Mouse (Mus musculus): ENCODE data around the gene Vsx2.

- no peak for TF ChIP-seq POLR2A (IDR thresholded peaks at IDR 0.05; ENCODE audit: borderline replicate concordance, extremely low read depth, insufficient read depth, insufficient read length, poor library complexity, severe bottlenecking)
- no peak for TF ChIP-seq CTCF (IDR thresholded peaks at IDR 0.05; ENCODE audit: borderline replicate concordance, extremely low read depth, insufficient read depth, insufficient read length)
Measured at GRCm38 (mm10) chr12:84524147-84525050, 45.2 kb upstream of the Vsx2 start.

Measured in brain, embryonic 14.5 days (tissue).